Mouse (Mus musculus): ENCODE data around the gene H2afy2. TPM values are rescaled to one million over a fixed set of nuclear protein-coding genes. Genes with fewer than 3 reads are reported as not detected.

Gene H2afy2
- total RNA-seq, 1 experiment from 2014 or later, result 11.3 TPM

GRCm38 (mm10) chr10:61723271-61723670 is 60.7 kb downstream of the H2afy2 start:
- DNase-seq, result peak; percentile 5

- DNase-seq, result peak; percentile 6
Measured at GRCm38 (mm10) chr10:61722215-61722614, 61.7 kb downstream of the H2afy2 start.

- DNase-seq, result peak; percentile 55
Measured at GRCm38 (mm10) chr10:61720331-61720730, 63.6 kb downstream of the H2afy2 start.

- no peak for DNase-seq
Measured at GRCm38 (mm10) chr10:61717406-61718296, 66.3 kb downstream of the H2afy2 start.

- DNase-seq, result no peak
Measured at GRCm38 (mm10) chr10:61715996-61716864, 67.7 kb downstream of the H2afy2 start.

- DNase-seq, result no peak
Measured at GRCm38 (mm10) chr10:61715462-61715837, 68.5 kb downstream of the H2afy2 start.

- DNase-seq, result peak; percentile 83
Measured at GRCm38 (mm10) chr10:61714771-61715461, 69.0 kb downstream of the H2afy2 start, which contains the start of gene Aifm2. TSS of gene Aifm2 (plus strand) at chr10:61715263.

- DNase-seq, result no peak
Measured at GRCm38 (mm10) chr10:61714146-61714545, 69.8 kb downstream of the H2afy2 start.

GRCm38 (mm10) chr10:61713601-61714000 is 70.3 kb downstream of the H2afy2 start:
- DNase-seq, result no peak

- DNase-seq, result no peak
Measured at GRCm38 (mm10) chr10:61706412-61707375, 77.3 kb downstream of the H2afy2 start.

GRCm38 (mm10) chr10:61704663-61705062 is 79.3 kb downstream of the H2afy2 start:
- peak; percentile 68 for DNase-seq

- DNase-seq, result peak; percentile 41
Measured at GRCm38 (mm10) chr10:61697028-61697427, 86.9 kb downstream of the H2afy2 start.

- no peak for DNase-seq
Measured at GRCm38 (mm10) chr10:61696560-61696823, 87.5 kb downstream of the H2afy2 start.

GRCm38 (mm10) chr10:61695703-61696559 is 88.0 kb downstream of the H2afy2 start:
- no peak for DNase-seq

- peak; percentile 98 for DNase-seq
Measured at GRCm38 (mm10) chr10:61694870-61695670, 88.9 kb downstream of the H2afy2 start, which contains the start of gene Tysnd1. TSS of gene Tysnd1 (plus strand) at chr10:61695514.

GRCm38 (mm10) chr10:61693563-61693962 is 90.4 kb downstream of the H2afy2 start:
- DNase-seq, result no peak

GRCm38 (mm10) chr10:61689405-61689804 is 94.5 kb downstream of the H2afy2 start:
- no peak for DNase-seq

Measured in adrenal gland, postnatal 25 days (tissue).